ENCODE assay signal across 10 mouse cellular contexts in the genomic region with DNA sequence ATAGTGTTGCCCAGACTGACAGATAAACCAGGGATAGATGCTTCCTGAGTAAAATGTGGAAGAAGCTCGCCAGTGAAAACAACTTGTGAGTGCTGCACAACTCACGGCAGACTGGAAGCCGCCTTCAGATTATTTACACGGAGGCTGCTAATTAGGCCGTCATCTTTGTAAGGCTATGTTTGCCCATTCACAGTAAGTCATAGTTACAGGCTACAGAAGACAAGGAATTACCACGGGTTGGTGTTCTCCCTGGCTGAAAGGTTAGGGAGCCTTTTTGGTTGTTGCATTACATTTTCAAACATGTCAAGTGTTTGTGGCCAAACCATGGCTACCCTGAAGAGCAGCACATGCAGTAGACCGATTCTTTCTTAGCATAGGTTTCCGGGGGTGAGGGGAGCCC. TPM values are rescaled to one million over a fixed set of nuclear protein-coding genes. Genes with fewer than 3 reads are reported as not detected.
DNase-seq lines count a peak whose midpoint lies in the region; ATAC-seq and TF ChIP-seq lines count a peak whose summit lies in the region.
"Had no signal": no experiment of that assay in that cellular context is flagged by ENCODE, and none has a peak within 500 bp of the region (broad histone marks: within the 10 kb centered on the region; RNA-seq: fewer than 3 reads in every experiment).

No protein-coding gene starts in this region.

- H3K27ac ChIP-seq in heart, embryonic 10.5 days: no peak overlapping the region
- H3K27ac ChIP-seq in liver, embryonic 12.5 days: no peak overlapping the region
- no peak overlapping the region for H3K27ac ChIP-seq in liver, postnatal 0 days (ENCODE audit: low read depth)
- no peak overlapping the region for H3K27ac ChIP-seq in embryonic facial prominence, embryonic 15.5 days (replicated peaks)
- H3K27ac ChIP-seq in limb, embryonic 12.5 days: no peak overlapping the region

- WGBS in heart, embryonic 10.5 days: 44% methylated on average over 8 of the region's 8 CpGs
- WGBS in liver, embryonic 12.5 days (ENCODE audit: insufficient replicate concordance): 56% methylated on average over 8 of the region's 8 CpGs
- 58% methylated on average over 8 of the region's 8 CpGs for WGBS in liver, postnatal 0 days (ENCODE audit: insufficient replicate concordance)
- 48% methylated on average over 8 of the region's 8 CpGs for WGBS in embryonic facial prominence, embryonic 15.5 days
- 46% methylated on average over 8 of the region's 8 CpGs for WGBS in limb, embryonic 12.5 days

- H3K4me3 ChIP-seq in heart, embryonic 10.5 days: peak overlapping the region; percentile 97; the same call in 1 of the 2 replicates
- H3K4me3 ChIP-seq in liver, embryonic 12.5 days: no peak overlapping the region
- H3K4me3 ChIP-seq in liver, postnatal 0 days (ENCODE audit: low read depth, low read length): no peak overlapping the region
- 0 out of 2 replicates have a peak overlapping the region, but pooled peaks have one; percentile 96 for H3K4me3 ChIP-seq in embryonic facial prominence, embryonic 15.5 days (replicated peaks)
- 0 out of 2 replicates have a peak overlapping the region, but pooled peaks have one; percentile 97 for H3K4me3 ChIP-seq in limb, embryonic 12.5 days (replicated peaks)

- no peak for TF ChIP-seq CTCF in liver, postnatal 0 days (IDR thresholded peaks at IDR 0.05; ENCODE audit: low read depth)

- intact Hi-C loops in heart, postnatal 36 days (cut with DNase I): loop anchor here (5.0 kb wide), 1 partner anchor 103 kb away; a partner anchor contains a TSS
- intact Hi-C loops in left cerebral cortex, postnatal 14 days (cut with DNase I): no loop called here

- peaks cover 18% of the 10 kb centered on the region for H3K4me1 ChIP-seq in heart, embryonic 10.5 days
- H3K4me1 ChIP-seq in liver, embryonic 12.5 days: peaks cover 11% of the 10 kb centered on the region; the same call in 1 of the 2 replicates
- no peaks in the 10 kb centered on the region for H3K4me1 ChIP-seq in liver, postnatal 0 days (ENCODE audit: insufficient read depth)
- peaks cover 5% of the 10 kb centered on the region for H3K4me1 ChIP-seq in embryonic facial prominence, embryonic 15.5 days
- peaks cover 17% of the 10 kb centered on the region for H3K4me1 ChIP-seq in limb, embryonic 12.5 days (replicated peaks)

- H3K9me3 ChIP-seq in heart, embryonic 10.5 days: no peaks in the 10 kb centered on the region
- no peaks in the 10 kb centered on the region for H3K9me3 ChIP-seq in liver, embryonic 12.5 days (replicated peaks)
- H3K9me3 ChIP-seq in liver, postnatal 0 days (ENCODE audit: low read length): no peaks in the 10 kb centered on the region
- no peaks in the 10 kb centered on the region for H3K9me3 ChIP-seq in embryonic facial prominence, embryonic 15.5 days (replicated peaks)
- no peaks in the 10 kb centered on the region for H3K9me3 ChIP-seq in limb, embryonic 12.5 days

- 0 out of 2 replicates have a peak overlapping the region, but pooled peaks have one; percentile 77 for H3K4me2 ChIP-seq in liver, embryonic 12.5 days
- H3K4me2 ChIP-seq in liver, postnatal 0 days (ENCODE audit: low read depth, low read length): no peak overlapping the region
- peak overlapping the region; percentile 87; the same call in 1 of the 2 replicates for H3K4me2 ChIP-seq in embryonic facial prominence, embryonic 15.5 days (replicated peaks)
- H3K4me2 ChIP-seq in limb, embryonic 12.5 days: peak overlapping the region; percentile 82

- no peak for ATAC-seq in liver, embryonic 12.5 days
- no peak for ATAC-seq in liver, postnatal 0 days
- no peak for ATAC-seq in embryonic facial prominence, embryonic 15.5 days (ENCODE audit: insufficient number of reproducible peaks, low FRiP score, low TSS enrichment, low read depth)
- ATAC-seq in limb, embryonic 12.5 days (ENCODE audit: insufficient number of reproducible peaks, insufficient read depth, low FRiP score, low TSS enrichment, low read depth): no peak

- peak; percentile 52 for DNase-seq in heart, embryonic 10.5 days (ENCODE audit: low spot score)
- DNase-seq in heart, postnatal 36 days: no peak
- no peak for DNase-seq in liver, postnatal 0 days
- no peak for DNase-seq in cerebellum, adult 11 months
- DNase-seq in left cerebral cortex, postnatal 14 days (ENCODE audit: low spot score in 2 of 2): no peak
- DNase-seq: embryo, embryonic 11 days; kidney, adult 9 months had no signal

- no peaks in the 10 kb centered on the region for H3K27me3 ChIP-seq in heart, embryonic 10.5 days (ENCODE audit: insufficient read depth, poor library complexity, severe bottlenecking)
- peaks cover 62% of the 10 kb centered on the region for H3K27me3 ChIP-seq in liver, embryonic 12.5 days (replicated peaks)
- peaks cover 37% of the 10 kb centered on the region for H3K27me3 ChIP-seq in liver, postnatal 0 days (ENCODE audit: insufficient read depth, low read length)
- H3K27me3 ChIP-seq in embryonic facial prominence, embryonic 15.5 days: no peaks in the 10 kb centered on the region
- H3K27me3 ChIP-seq in limb, embryonic 12.5 days: no peaks in the 10 kb centered on the region

- H3K36me3 ChIP-seq in heart, embryonic 10.5 days: 0 out of 2 replicates have a peak, but pooled peaks cover 7% of the 10 kb centered on the region
- H3K36me3 ChIP-seq in liver, embryonic 12.5 days: no peaks in the 10 kb centered on the region
- no peaks in the 10 kb centered on the region for H3K36me3 ChIP-seq in liver, postnatal 0 days (replicated peaks; ENCODE audit: insufficient read depth, low read length)
- H3K36me3 ChIP-seq in embryonic facial prominence, embryonic 15.5 days: no peaks in the 10 kb centered on the region
- peaks cover 9% of the 10 kb centered on the region for H3K36me3 ChIP-seq in limb, embryonic 12.5 days

- TF ChIP-seq EP300 in liver, postnatal 0 days (IDR thresholded peaks at IDR 0.05; ENCODE audit: low read depth): no peak

- no peak overlapping the region for H3K9ac ChIP-seq in liver, embryonic 12.5 days
- no peak overlapping the region for H3K9ac ChIP-seq in liver, postnatal 0 days (replicated peaks)
- no peak overlapping the region for H3K9ac ChIP-seq in embryonic facial prominence, embryonic 15.5 days
- 0 out of 2 replicates have a peak overlapping the region, but pooled peaks have one; percentile 4 for H3K9ac ChIP-seq in limb, embryonic 12.5 days (replicated peaks)

RNA-seq across cellular contexts. Expression of a gene that starts 1.3 kb away (rescaled TPM):
- 117 and 143 TPM in 2 replicates for polyA plus RNA-seq in heart, embryonic 10.5 days (2016; fragmentation: Nextera tagmentation; extraction: Ambion mirVana)
- 10 to 100 TPM in 1 of 2 experiments, 1 to 10 TPM in 1; 4.6 to 10.1 TPM for total RNA-seq in heart, postnatal 36 days (2021)
- polyA plus RNA-seq in liver, embryonic 12.5 days (2016; fragmentation: Nextera tagmentation; extraction: Ambion mirVana): 29.2 and 30.5 TPM in 2 replicates
- 4.9 and 5.2 TPM in 2 replicates for polyA plus RNA-seq in liver, postnatal 0 days (2015; fragmentation: Nextera tagmentation; extraction: Ambion mirVana)
- polyA plus RNA-seq in embryonic facial prominence, embryonic 15.5 days (2015; fragmentation: Nextera tagmentation; extraction: Ambion mirVana): 78.9 and 84.4 TPM in 2 replicates
- 144 and 157 TPM in 2 replicates for polyA plus RNA-seq in limb, embryonic 12.5 days (2016; fragmentation: Nextera tagmentation; extraction: Ambion mirVana)
- total RNA-seq in left cerebral cortex, postnatal 14 days (2021): 1 to 10 TPM; 1.8 to 3.6 TPM

Comparison
In these comparisons a context has a peak if more than half of its experiments do, and no peak if none do; other contexts are left out.
1. H3K4me3 ChIP-seq: peak in heart, embryonic 10.5 days (single experiment), embryonic facial prominence, embryonic 15.5 days (single experiment) and limb, embryonic 12.5 days (single experiment); none in liver, embryonic 12.5 days (single experiment) and liver, postnatal 0 days (single experiment).